Mouse (Mus musculus): Measurements from ENCODE around the gene Il10ra. TPM values are rescaled to one million over a fixed set of nuclear protein-coding genes. Genes with fewer than 3 reads are reported as not detected.

Gene Il10ra
- total and polyA plus RNA-seq, 3 experiments = 0.07 to 0.45 (median 0.16) TPM

GRCm38 (mm10) chr9:45255431-45255830, 13.5 kb downstream of the Il10ra start:
- Histone ChIP-seq H3K36me3 (replicated peaks) (no peaks in the 10 kb centered on the region), H3K4me1 (ENCODE audit: insufficient read depth, low read depth, low read length) (peaks cover 7% of the 10 kb centered on the region), H3K27me3 (ENCODE audit: insufficient read depth, low read length) (peaks cover 6% of the 10 kb centered on the region; the same call in 1 of the 2 replicates), H3K4me3 (ENCODE audit: low read depth, low read length) (no peak overlapping the region), H3K9me3 (replicated peaks) (no peaks in the 10 kb centered on the region)
- no peak for DNase-seq (ENCODE audit: low spot score)
- TF ChIP-seq TAL1 (conservative IDR thresholded peaks at IDR 0.05; ENCODE audit: low read depth, low read length) (no peak), GATA2 (IDR thresholded peaks at IDR 0.05; ENCODE audit: borderline replicate concordance, low read depth, low read length) (no peak), GATA1 (IDR thresholded peaks at IDR 0.05; ENCODE audit: borderline replicate concordance, low read length) (no peak), POLR2AphosphoS5 (IDR thresholded peaks at IDR 0.05; ENCODE audit: insufficient replicate concordance, low read depth, low read length) (no peak), CTCF (IDR thresholded peaks at IDR 0.05; ENCODE audit: low read depth, low read length) (no peak)
- no peak for ATAC-seq (ENCODE audit: extremely low read depth, insufficient number of reproducible peaks, low FRiP score, poor library complexity, severe bottlenecking)

- Histone ChIP-seq H3K36me3 (replicated peaks) (no peaks in the 10 kb centered on the region), H3K4me1 (ENCODE audit: insufficient read depth, low read depth, low read length) (peaks cover 7% of the 10 kb centered on the region)
Observed at GRCm38 (mm10) chr9:45254605-45255004, 14.3 kb downstream of the Il10ra start.

GRCm38 (mm10) chr9:45254021-45254420, 14.9 kb downstream of the Il10ra start:
- no peaks in the 10 kb centered on the region for H3K9me3 ChIP-seq (replicated peaks)
- ATAC-seq (ENCODE audit: extremely low read depth, insufficient number of reproducible peaks, low FRiP score, poor library complexity, severe bottlenecking) = no peak
- H3K4me1 ChIP-seq (ENCODE audit: insufficient read depth, low read depth, low read length) = peaks cover 7% of the 10 kb centered on the region
- TF ChIP-seq TAL1 (conservative IDR thresholded peaks at IDR 0.05; ENCODE audit: low read depth, low read length) = no peak
- no peak for TF ChIP-seq CTCF (IDR thresholded peaks at IDR 0.05; ENCODE audit: low read depth, low read length)
- no peak for TF ChIP-seq GATA2 (IDR thresholded peaks at IDR 0.05; ENCODE audit: borderline replicate concordance, low read depth, low read length)
- no peak for TF ChIP-seq POLR2AphosphoS5 (IDR thresholded peaks at IDR 0.05; ENCODE audit: insufficient replicate concordance, low read depth, low read length)
- no peak for TF ChIP-seq GATA1 (IDR thresholded peaks at IDR 0.05; ENCODE audit: borderline replicate concordance, low read length)
- DNase-seq (ENCODE audit: low spot score) = no peak
- H3K27me3 ChIP-seq (ENCODE audit: insufficient read depth, low read length) = 0 out of 2 replicates have a peak, but pooled peaks cover 8% of the 10 kb centered on the region
- H3K36me3 ChIP-seq (replicated peaks) = no peaks in the 10 kb centered on the region
- H3K4me3 ChIP-seq (ENCODE audit: low read depth, low read length) = no peak overlapping the region

More at GRCm38 (mm10) chr9:45254605-45255004, 14.3 kb downstream of the Il10ra start:
- Histone ChIP-seq H3K27me3 (ENCODE audit: insufficient read depth, low read length) (0 out of 2 replicates have a peak, but pooled peaks cover 8% of the 10 kb centered on the region), H3K9me3 (replicated peaks) (no peaks in the 10 kb centered on the region), H3K4me3 (ENCODE audit: low read depth, low read length) (no peak overlapping the region)
- ATAC-seq (ENCODE audit: extremely low read depth, insufficient number of reproducible peaks, low FRiP score, poor library complexity, severe bottlenecking) = no peak
- no peak for TF ChIP-seq TAL1 (conservative IDR thresholded peaks at IDR 0.05; ENCODE audit: low read depth, low read length)
- TF ChIP-seq POLR2AphosphoS5 (IDR thresholded peaks at IDR 0.05; ENCODE audit: insufficient replicate concordance, low read depth, low read length) = no peak
- no peak for TF ChIP-seq CTCF (IDR thresholded peaks at IDR 0.05; ENCODE audit: low read depth, low read length)
- TF ChIP-seq GATA1 (IDR thresholded peaks at IDR 0.05; ENCODE audit: borderline replicate concordance, low read length) = no peak
- no peak for TF ChIP-seq GATA2 (IDR thresholded peaks at IDR 0.05; ENCODE audit: borderline replicate concordance, low read depth, low read length)
- no peak for DNase-seq (ENCODE audit: low spot score)

- no peak for ATAC-seq (ENCODE audit: extremely low read depth, insufficient number of reproducible peaks, low FRiP score, poor library complexity, severe bottlenecking)
- H3K27me3 ChIP-seq (ENCODE audit: insufficient read depth, low read length) = 0 out of 2 replicates have a peak, but pooled peaks cover 8% of the 10 kb centered on the region
- no peaks in the 10 kb centered on the region for H3K9me3 ChIP-seq (replicated peaks)
- no peak for TF ChIP-seq CTCF (IDR thresholded peaks at IDR 0.05; ENCODE audit: low read depth, low read length)
- no peak for TF ChIP-seq GATA2 (IDR thresholded peaks at IDR 0.05; ENCODE audit: borderline replicate concordance, low read depth, low read length)
- TF ChIP-seq GATA1 (IDR thresholded peaks at IDR 0.05; ENCODE audit: borderline replicate concordance, low read length) = no peak
- no peak for TF ChIP-seq POLR2AphosphoS5 (IDR thresholded peaks at IDR 0.05; ENCODE audit: insufficient replicate concordance, low read depth, low read length)
- TF ChIP-seq TAL1 (conservative IDR thresholded peaks at IDR 0.05; ENCODE audit: low read depth, low read length) = no peak
- no peak for DNase-seq (ENCODE audit: low spot score)
- H3K4me1 ChIP-seq (ENCODE audit: insufficient read depth, low read depth, low read length) = peaks cover 7% of the 10 kb centered on the region
- no peaks in the 10 kb centered on the region for H3K36me3 ChIP-seq (replicated peaks)
- no peak overlapping the region for H3K4me3 ChIP-seq (ENCODE audit: low read depth, low read length)
Observed at GRCm38 (mm10) chr9:45252395-45252794, 16.6 kb downstream of the Il10ra start.

- no peaks in the 10 kb centered on the region for H3K36me3 ChIP-seq (replicated peaks)
- no peak for TF ChIP-seq GATA1 (IDR thresholded peaks at IDR 0.05; ENCODE audit: borderline replicate concordance, low read length)
- TF ChIP-seq POLR2AphosphoS5 (IDR thresholded peaks at IDR 0.05; ENCODE audit: insufficient replicate concordance, low read depth, low read length) = no peak
- no peak for TF ChIP-seq CTCF (IDR thresholded peaks at IDR 0.05; ENCODE audit: low read depth, low read length)
- TF ChIP-seq TAL1 (conservative IDR thresholded peaks at IDR 0.05; ENCODE audit: low read depth, low read length) = no peak
- TF ChIP-seq GATA2 (IDR thresholded peaks at IDR 0.05; ENCODE audit: borderline replicate concordance, low read depth, low read length) = no peak
- no peaks in the 10 kb centered on the region for H3K9me3 ChIP-seq (replicated peaks)
- 0 out of 2 replicates have a peak, but pooled peaks cover 8% of the 10 kb centered on the region for H3K27me3 ChIP-seq (ENCODE audit: insufficient read depth, low read length)
- DNase-seq (ENCODE audit: low spot score) (no peak), ATAC-seq (ENCODE audit: extremely low read depth, insufficient number of reproducible peaks, low FRiP score, poor library complexity, severe bottlenecking) (no peak)
- H3K4me3 ChIP-seq (ENCODE audit: low read depth, low read length) = no peak overlapping the region
- H3K4me1 ChIP-seq (ENCODE audit: insufficient read depth, low read depth, low read length) = peaks cover 7% of the 10 kb centered on the region
Observed at GRCm38 (mm10) chr9:45251990-45252389, 17.0 kb downstream of the Il10ra start.

DNA sequence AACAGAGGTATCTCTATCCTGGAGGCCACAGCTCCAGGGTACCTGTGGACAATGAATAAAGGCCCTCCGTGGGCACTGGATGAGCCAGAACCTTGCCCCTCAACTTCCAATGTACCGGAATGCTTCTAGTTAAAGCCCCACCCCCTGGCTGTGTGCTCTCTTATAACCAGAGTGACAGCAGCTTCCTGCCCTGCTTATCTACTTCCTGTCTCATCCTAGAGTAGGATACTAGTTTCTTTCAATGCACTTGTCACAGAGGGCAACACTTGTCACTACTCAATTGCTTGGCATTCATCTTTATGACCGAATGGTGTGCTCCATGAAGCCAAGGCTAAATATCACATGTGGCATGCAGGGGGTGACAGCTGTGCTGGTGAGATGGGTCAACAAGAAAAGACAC, 17.7 kb downstream of the Il10ra start:
- Histone ChIP-seq H3K27me3 (ENCODE audit: insufficient read depth, low read length) (0 out of 2 replicates have a peak, but pooled peaks cover 8% of the 10 kb centered on the region), H3K36me3 (replicated peaks) (no peaks in the 10 kb centered on the region), H3K4me3 (ENCODE audit: low read depth, low read length) (no peak overlapping the region), H3K9me3 (replicated peaks) (no peaks in the 10 kb centered on the region), H3K4me1 (ENCODE audit: insufficient read depth, low read depth, low read length) (peaks cover 7% of the 10 kb centered on the region)
- ATAC-seq (ENCODE audit: extremely low read depth, insufficient number of reproducible peaks, low FRiP score, poor library complexity, severe bottlenecking) = no peak
- DNase-seq (ENCODE audit: low spot score) = no peak
- TF ChIP-seq CTCF (IDR thresholded peaks at IDR 0.05; ENCODE audit: low read depth, low read length) (no peak), GATA1 (IDR thresholded peaks at IDR 0.05; ENCODE audit: borderline replicate concordance, low read length) (no peak), TAL1 (conservative IDR thresholded peaks at IDR 0.05; ENCODE audit: low read depth, low read length) (no peak), GATA2 (IDR thresholded peaks at IDR 0.05; ENCODE audit: borderline replicate concordance, low read depth, low read length) (no peak), POLR2AphosphoS5 (IDR thresholded peaks at IDR 0.05; ENCODE audit: insufficient replicate concordance, low read depth, low read length) (no peak)
